Mouse (Mus musculus) right cerebral cortex, adult 18-20 months (tissue): Measurements from ENCODE around the gene Myo15.
A peak's percentile ranks its signal among the peaks of the same experiment; 100 is the strongest.
"Not testable (repeated sequence)": the region's sequence is repeated elsewhere in the genome, so short reads cannot be mapped to it uniquely, and the experiment has no call there.

Source experiments
- DNase-seq: peaks from one replicate; pipeline ENCODE4 v3.0.0; 2022; ENCODE audit warnings: mixed read lengths

Gene Myo15

DNA sequence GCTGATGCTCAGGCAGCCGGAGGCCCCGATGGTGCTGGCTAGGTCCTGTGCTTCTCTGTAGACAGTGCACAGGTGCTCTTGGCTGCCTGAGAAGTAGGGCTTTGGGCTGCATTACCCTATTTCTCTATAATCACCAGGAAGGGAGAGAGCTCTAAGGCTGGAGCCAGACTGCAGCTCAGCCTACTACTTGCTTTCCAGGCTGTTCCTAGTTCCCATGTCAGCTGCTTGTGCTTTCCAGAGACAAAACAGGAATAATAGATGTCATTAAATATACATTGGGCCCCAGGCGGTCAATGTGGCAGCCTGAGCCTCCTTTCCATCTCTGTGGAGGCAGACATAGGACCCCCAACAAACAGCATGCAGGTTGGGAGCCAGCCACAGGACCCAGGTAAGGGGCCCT, at the start of gene Myo15:
Gene Myo15 (plus strand): TSS at position 301 of the 400 bp plus-strand sequence.
- DNase-seq, result no peak

DNA sequence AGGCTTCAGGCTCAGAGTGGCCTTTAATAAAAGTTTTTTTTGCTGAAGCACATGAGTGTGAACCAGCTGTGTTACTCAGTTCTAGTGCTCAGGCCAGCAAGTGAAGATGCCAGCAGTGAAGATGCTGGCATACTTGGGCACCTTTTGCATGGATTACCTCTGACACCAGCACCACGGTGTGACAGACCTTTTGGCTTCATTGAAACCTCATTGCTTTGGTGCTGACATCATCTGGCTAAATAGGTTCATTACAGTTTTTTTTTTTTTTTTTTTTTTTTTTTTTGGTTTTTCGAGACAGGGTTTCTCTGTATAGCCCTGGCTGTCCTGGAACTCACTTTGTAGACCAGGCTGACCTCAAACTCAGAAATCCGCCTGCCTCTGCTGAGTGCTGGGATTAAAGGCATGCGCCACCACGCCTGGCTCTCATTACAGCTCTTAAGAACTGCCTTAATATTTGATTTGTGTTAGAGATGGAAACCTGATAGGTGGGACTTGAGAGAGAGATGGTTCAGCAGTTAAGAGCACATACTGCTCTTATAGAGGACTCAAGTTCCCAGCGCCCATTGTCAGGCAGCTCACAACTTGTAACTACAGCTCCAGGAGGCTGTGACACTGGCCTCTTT, 47.0 kb upstream of the Myo15 start:
- DNase-seq, result no peak

DNA sequence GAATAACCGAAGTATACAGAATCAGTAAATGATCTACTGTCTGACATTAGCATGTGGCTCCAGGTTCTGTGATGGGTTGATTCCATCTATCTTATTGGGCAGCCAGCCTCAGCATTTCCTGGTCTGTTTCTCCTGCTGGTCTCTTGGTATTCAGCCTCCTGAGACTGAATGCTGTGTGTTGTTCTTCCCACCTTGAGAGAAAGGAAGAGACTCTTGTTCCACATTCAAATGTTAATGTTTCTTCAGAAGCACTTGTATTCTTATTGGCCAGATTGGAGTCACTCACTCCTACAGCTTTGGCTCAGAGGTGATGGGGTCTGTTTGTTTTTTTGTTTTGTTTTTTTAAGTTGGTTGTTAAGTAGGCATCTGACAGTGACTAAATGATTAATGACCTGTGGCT, 46.1 kb upstream of the Myo15 start:
- DNase-seq, result no peak

DNA sequence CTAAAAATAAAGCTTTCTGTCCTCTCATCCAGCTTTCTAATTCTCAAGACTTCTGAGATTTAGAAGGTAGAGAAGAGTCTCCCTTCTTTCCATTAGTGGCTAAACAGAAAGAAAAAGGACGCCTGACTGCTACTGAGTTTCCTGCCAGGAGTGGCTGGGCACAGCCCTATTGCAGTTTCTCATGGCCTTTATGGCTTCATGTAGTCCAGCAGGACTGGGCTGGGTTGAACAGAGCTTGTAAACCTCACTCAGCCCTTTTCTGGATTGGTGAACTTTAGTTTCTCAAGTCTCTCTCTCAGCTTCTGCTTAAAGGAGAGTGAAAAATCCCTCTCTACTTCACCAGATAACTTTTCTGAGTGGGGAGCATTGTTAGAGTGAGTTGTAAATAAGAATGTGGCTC, 42.7 kb upstream of the Myo15 start:
- DNase-seq, result no peak

DNA sequence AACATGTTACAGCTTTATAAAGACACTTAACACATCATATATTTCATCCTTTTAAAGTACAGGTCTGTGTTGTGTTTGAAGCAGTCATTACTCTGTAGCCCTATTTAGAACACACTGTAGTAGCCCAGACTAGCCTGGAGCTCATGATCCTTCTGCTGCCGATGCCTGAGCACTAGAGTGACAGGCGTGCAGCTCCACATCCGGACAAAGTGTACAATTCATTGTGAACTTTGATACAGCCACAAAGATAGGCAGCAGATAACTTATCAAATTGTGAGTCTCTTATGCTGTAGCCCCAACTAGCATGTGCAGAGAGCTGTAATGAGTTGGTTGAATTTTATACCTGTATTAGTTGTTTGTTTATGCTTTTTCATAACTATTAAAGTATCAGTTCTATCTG, 41.5 kb upstream of the Myo15 start:
- no peak for DNase-seq

DNA sequence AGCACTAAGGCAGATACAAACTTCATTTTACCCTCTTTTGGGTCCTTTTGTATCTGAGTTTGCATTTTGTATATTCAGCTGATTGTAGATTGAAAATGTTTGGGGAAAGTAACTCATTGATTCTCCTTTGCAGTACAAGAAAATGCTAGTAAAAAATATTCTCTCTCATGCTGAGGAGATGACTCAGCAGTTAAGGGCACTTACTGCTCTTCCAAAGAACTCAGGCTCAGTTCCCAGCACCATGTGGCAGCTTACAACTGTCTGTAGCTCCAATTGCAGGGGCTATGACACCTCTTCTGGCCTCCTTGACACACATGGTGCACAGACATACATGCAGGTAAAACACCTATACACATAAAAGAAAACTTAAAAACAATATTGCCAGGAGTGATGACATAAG, 35.6 kb upstream of the Myo15 start:
- DNase-seq, result no peak

DNA sequence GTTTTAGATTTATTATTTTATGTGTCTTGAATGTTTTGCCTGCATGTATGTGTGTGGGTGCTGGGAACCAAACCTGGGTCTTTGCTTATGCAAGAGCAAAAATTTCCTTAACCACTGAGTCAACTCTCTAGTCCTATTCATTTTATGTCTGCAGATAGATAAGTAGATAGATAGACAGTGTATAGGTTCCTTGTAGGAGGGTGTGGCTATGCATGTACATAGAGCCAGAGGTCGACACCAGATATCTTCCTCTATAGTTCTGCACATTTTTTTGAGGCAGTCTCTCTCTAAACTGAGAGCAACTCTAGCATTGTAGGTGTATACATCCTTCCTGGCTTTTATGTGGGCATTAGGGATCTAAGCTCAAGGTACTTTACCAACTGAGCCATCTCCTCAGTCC, 34.0 kb upstream of the Myo15 start:
- DNase-seq, result no peak

DNA sequence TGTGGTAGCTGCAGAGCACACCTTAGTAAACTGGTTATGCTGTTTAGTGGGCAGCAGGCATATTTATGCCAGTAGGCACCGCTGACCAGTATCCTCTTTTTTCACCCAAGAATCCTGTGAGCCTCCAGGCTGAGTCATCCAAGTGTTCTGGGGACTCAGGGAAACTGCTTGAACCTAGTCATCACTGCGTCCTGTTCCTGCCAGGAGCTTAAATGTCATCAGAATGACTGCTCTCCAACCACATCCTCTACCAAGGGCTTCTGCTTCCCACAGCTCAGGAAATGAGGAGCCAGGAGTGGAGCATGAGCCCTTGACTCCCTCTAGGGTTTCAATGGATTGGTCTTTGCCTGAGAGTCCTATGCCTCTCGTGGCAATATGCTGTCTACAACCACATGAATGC, 32.5 kb upstream of the Myo15 start:
- DNase-seq, result no peak

DNA sequence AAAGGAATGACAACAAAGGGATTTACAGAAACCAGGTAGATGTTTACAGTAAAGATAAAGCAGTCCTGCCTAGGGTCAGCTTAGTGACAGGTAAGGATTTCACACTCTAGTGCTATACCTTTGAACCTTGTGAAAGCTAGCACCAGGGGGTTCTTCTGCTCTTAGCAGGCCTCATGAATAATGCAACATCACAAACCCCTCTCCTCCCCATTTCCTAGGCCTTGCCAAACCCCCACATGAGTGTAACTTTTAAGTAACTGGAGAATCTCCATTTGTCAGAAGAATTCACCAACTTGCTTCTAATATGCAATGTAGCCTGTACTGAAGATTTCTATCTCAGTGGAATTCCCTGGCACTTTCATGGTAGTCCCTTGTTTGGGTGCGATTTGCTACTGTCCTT, 29.5 kb upstream of the Myo15 start:
- DNase-seq, result not testable (repeated sequence)

DNA sequence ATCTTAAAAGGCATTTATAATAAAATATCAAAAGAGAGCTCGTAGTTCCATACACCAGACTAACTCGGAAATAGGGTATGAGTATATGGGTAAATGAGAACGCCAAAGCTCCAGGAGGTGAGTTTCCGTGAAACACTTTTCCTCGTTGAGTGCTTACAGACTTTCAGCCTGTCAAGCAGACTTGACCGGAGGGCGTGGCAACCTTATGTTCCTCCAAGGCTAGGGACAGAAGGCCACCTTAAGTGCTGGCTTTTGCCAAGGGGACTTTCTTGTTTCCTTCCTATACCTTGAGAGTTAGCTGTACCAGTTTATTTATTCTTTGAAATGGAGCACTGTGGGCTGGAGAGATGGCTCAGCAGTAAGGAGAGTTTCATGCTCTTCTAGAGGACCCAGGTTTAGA, 29.0 kb upstream of the Myo15 start:
- DNase-seq, result no peak

DNA sequence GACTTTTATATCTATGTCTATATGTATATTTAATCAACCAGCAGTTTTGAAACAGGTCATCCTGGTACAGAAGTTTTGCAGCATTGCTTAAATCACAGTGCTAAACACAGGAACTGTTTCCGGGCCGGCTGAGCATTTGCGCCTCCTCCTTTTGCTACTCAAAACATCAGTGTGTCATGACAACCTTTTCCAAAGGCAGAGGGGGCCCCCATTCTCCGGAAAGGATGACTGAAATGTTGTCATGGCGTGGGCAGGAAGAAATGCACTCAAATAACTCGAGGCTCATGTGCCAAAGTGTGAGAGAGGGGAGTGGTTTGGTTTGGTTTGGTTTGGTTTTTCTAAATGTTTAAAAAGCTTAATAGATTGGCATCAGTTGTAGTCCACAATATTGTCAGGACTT, 26.2 kb upstream of the Myo15 start:
- no peak for DNase-seq

DNA sequence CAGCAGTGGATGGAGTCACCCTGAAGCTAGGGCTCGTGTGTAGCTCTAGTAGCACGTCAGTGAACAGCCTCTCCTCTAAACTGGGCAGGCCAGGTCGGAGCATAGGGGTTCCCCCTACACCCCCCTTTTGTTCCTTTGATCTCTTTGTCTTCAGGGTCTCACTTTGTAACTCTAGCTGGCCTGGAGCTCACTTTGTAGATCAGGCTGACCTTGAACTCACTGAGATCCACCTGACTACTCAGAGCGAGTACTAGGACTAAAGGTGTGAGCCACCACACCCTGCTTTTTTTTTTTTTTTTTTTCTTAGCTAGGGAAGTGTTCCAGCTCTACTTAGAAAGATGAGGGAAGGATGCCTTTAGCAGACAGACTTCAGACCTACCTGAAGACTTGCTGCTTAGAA, 25.1 kb upstream of the Myo15 start:
- no peak for DNase-seq

DNA sequence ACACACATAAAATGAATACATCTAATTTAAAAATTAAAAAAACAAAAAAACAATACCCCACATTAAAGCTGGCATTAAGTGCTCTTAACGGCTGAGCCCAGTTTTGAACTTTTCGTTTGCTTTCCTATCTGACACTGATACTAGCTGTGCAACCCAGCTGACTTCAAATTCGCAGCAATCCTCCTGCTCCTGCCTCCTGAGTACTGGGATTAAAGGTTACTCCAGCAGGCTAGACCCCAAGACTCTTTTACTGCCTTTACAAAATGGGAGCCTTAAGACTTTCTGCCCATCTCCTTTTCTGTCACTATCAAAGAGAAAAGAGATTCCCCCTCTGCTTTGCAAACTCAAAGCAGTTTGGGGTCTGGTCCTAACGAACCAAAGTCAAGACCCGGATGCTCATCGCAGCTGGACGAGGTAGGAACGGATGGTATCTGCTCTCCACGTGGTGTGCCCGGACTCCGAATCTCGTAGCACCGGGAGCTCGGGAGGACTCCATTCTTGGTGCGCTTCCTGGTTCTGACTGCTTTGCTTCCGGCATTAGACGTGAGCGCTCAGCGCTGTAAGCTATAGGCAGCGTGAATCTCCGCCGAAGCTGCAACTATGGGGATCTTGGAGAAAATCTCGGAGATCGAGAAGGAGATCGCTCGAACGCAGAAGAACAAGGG, 14.9 kb upstream of the Myo15 start, which contains the start of gene Drg2:
Gene Drg2 (plus strand): TSS at position 512 of the 665 bp plus-strand sequence.
- peak; percentile 89 for DNase-seq

DNA sequence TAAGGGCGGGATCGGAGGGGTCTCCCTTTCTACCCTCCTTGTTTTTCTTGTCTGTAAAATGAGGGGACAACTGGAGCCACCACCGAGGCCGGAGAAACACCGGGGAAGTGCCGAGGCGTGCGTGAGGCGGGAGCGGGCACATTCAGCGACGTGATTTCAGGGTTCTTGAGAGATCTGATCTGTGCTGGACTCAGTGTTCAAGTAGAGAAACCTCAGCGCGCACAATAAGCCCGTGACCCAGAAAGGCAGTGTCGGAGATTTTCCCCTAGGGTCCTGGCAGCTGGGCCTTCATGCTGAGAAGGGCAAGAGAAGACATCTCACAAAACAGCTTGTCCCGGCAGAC, 14.4 kb upstream of the Myo15 start:
- no peak for DNase-seq

DNA sequence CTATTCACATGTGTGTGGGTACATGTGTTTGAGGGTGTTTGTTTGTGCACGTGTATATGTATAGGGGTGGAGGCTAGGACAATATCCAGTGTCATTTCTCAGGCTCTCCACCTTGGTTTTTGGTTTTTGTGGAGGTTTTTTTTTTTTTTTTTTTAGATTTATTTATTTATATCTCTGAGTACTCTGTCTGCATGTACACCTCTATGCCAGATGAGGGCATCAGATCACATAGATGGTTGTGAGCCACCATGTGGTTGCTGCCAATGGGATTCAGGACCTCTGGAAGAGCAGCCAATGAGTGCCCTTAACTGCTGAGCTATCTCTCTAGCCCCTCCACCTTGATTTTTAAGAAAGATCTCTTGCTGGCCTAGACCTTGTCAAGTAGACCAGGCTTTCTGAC, 11.2 kb upstream of the Myo15 start:
- DNase-seq, result no peak

DNA sequence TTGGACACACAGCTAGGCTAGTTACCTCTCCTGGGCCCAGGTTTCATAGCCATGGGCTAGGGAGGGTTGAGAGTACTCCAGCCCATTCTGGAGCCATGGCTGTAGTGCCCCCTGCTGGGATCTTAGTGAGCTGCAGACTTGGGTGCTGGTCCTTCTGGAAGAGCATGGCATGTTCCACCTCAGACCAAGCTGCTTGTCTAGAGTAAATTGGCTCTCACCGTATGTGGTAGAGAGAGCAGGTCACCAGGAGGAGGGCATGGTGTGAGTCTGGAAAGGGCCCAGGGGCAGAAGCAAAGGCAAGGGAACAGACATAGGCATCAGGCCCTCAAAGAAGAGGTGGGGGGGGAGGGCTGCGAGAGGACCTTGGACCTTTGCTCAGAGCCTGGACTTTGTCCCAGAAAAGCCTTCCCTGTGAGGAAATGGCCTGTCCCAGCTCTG, 3.2 kb upstream of the Myo15 start:
- peak; percentile 22 for DNase-seq

DNA sequence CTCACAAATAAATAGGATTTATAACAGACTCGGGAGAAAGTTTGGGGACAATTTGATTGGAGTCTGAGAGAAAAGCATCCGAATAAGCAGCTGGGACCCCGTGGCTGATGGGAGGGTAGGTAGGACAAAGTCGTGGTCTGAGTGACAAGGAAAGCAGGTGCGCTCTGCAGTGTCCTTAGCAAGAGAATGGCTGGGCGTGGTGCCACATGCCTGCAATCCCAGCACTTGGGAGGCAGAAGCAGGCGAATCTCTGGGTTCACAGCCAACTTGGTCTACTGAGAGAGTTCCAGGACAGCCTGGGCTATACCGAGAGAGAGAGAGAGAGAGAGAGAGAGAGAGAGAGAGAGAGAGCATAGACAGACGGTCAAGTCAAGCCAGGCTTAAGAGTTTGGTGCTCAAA, 1.6 kb downstream of the Myo15 start:
- DNase-seq, result no peak

DNA sequence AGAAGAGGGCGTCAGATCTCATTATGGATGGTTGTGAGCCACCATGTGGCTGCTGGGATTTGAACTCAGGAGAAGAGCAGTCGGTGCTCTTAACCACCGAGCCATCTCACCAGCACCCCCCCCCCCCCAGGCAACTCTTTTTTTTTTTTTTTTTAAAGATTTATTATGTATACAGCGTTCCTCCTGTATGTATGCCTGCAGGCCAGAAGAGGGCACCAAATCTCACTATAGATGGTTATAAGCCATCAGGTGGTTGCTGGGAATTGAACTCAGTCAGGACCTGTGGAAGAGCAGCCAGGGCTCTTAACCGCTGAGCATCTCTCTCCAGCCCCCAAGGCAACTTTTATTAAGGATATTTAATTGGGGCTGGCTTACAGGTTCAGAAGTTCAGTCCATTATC, 5.4 kb downstream of the Myo15 start:
- no peak for DNase-seq

DNA sequence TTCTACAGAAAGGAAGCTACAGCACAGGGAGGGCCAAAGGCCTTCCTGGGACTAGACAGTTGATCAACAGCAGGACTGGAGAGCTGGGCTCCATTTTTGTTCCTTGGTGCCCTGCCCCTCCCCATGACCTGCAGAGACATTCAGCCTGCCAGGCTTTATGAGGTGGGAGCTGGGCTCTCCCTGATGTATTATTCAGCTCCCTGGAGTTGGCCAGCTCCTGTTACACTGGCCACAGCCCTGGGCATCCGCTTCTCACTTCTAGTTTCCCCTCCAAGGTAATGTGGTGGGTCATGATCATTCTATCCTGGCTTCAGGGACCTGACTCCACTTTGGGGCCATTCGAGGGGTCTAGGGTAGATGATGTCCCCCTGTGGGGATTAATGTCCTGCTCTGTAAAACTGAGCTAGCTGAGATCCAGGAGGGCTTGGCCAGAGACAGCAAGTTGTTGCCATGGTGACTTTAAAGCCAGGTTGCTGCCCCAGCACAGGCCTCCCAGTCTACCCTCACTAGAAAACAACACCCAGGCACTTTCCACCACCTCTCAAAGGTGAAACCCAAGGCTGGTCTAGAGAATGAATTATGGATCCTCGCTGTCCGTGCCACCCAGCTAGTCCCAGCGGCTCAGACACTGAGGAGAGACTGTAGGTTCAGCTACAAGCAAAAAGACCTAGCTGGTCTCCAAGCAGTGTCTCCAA, 6.7 kb downstream of the Myo15 start:
- no peak for DNase-seq

DNA sequence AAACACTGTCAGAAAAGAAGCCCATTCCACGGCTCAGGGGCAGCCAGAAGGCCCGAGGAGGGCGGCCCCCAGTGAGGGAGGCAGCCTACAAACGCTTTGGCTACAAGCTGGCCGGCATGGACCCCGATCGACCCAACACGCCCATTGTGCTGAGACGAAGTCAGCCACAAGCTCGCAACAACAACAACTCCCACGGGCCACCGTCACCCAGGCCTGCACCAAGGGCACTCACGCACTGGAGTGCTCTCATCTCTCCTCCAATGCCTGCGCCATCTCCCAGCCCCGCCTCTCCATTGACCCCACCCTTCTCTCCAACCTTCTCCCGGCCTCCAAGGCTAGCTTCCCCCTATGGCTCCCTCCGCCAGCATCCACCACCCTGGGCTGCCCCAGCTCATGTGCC, 9.0 kb downstream of the Myo15 start:
- DNase-seq, result no peak

DNA sequence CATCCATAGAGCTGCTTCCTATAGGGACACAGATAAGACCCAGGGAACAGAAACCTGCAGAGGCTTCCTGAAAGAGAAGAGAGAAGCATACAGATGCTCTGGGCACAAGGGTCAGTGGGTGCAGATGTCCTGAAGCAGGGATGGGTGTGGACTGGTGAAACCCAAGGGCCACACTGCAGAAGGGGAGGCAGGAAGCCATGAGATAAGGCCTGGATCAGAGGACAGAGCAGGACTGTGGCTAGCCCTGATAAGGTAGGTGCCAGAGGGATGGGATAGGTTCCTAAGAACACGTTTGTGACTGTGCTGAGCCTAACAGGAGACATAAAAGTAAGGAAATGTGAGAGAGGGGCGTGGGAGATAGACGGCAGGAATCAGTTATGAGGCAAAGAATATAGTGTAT, 17.1 kb downstream of the Myo15 start:
- DNase-seq, result no peak

DNA sequence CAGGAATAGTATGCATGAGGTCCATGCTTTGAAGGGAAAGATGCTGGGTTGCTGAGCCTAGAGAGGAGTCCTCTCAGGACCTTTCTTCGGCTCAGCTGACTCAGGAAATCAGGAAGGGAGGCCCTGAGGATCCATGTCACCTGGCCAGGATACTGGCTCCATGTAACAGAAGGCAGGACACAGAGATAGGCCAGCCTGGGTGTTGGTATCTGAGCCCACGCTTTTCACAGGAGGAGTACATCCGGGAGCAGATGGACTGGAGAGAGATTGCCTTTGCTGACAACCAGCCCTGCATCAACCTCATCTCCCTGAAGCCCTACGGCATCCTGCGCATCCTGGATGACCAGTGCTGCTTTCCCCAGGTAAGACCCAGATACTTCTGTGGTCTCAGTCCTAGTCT, 23.6 kb downstream of the Myo15 start:
- no peak for DNase-seq

DNA sequence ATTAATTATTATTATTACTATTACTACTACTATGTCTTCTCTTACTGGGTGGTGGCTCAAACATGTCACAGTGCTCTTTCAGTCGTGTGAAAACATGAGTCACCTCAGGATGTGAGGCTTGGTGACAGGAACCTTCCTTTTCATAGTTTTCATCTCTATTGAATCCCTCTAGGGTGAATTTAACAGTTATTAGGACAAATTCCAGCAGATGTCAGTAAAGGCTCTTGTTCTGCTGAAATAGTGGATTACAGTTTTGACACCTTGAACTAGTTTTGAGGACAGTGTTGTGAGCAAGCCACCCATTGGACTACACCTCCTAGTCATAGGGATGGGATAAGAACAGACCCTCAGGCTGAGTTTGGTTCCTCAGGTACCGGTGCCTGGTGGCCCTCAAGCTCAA, 26.6 kb downstream of the Myo15 start:
- no peak for DNase-seq

DNA sequence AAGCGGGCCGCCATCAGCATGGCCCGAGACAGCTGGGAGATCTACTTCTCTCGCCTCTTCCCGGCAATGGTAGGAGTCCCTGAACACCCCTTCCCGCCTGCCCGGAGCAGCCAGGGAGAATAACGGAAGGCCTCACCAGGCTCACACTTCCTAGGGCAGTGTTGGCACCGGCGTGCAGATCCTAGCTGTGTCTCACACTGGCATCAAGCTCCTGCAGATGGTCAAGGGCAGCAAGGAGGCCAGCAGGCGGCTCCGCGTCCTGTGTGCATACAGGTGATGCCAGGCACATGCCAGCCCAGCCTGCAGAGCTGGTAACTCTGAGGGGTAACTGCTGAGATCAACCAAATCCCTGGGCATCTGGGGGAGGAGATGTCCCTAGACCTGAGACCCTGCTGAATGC, 38.1 kb downstream of the Myo15 start:
- DNase-seq, result no peak

DNA sequence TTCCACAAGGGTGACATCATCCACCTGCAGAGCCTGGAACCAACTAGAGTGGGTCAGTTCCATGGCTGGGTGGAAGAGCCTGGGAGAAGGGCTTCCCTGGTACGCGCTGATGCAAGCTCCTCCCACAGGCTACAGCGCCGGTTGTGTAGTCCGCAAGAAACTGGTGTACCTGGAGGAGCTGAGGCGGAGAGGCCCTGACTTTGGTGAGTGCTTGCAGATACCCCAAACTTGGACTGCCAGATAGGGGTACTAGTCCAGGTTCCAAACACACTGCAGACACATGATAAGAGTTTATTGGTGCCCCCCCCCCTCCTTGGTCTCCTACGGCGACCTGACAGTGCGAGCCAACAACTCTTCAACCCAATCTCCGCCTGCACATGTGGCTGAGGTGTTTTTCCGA, 39.8 kb downstream of the Myo15 start:
- DNase-seq, result no peak
